Mouse (Mus musculus) kidney, adult 8-10 months (tissue): ENCODE results near the gene Hmgcll1.

Source experiments
- DNase-seq, 2 experiments: peaks; one replicate each; pipeline ENCODE4 v3.0.0; 2022

Gene Hmgcll1

GRCm38 (mm10) chr9:76014631-76015531, at the start of gene Hmgcll1:
Gene Hmgcll1 (plus strand): TSS chr9:76014855.
- no peak for DNase-seq

GRCm38 (mm10) chr9:75980097-75980496, 34.6 kb upstream of the Hmgcll1 start:
- no peak for DNase-seq

GRCm38 (mm10) chr9:75981139-75981538, 33.5 kb upstream of the Hmgcll1 start:
- DNase-seq = no peak

- no peak for DNase-seq
Measured at GRCm38 (mm10) chr9:75989491-75989890, 25.2 kb upstream of the Hmgcll1 start.

GRCm38 (mm10) chr9:75998791-75999350, 15.8 kb upstream of the Hmgcll1 start:
- DNase-seq = no peak

- DNase-seq = no peak
Measured at GRCm38 (mm10) chr9:76000876-76001858, 13.5 kb upstream of the Hmgcll1 start.

- no peak for DNase-seq
Measured at GRCm38 (mm10) chr9:76003066-76003465, 11.6 kb upstream of the Hmgcll1 start.

- no peak for DNase-seq
Measured at GRCm38 (mm10) chr9:76003637-76004036, 11.0 kb upstream of the Hmgcll1 start.

- DNase-seq = no peak
Measured at GRCm38 (mm10) chr9:76007342-76007970, 7.2 kb upstream of the Hmgcll1 start.

- DNase-seq = no peak
Measured at GRCm38 (mm10) chr9:76013789-76014188, 866 bp upstream of the Hmgcll1 start.

GRCm38 (mm10) chr9:76015971-76016370, 1.3 kb downstream of the Hmgcll1 start:
- no peak for DNase-seq

GRCm38 (mm10) chr9:76016506-76016905, 1.9 kb downstream of the Hmgcll1 start:
- no peak for DNase-seq

- DNase-seq = no peak
Measured at GRCm38 (mm10) chr9:76023551-76023973, 8.9 kb downstream of the Hmgcll1 start.

GRCm38 (mm10) chr9:76024277-76025246, 9.9 kb downstream of the Hmgcll1 start:
- no peak for DNase-seq

- DNase-seq = no peak
Measured at GRCm38 (mm10) chr9:76029471-76030199, 15.0 kb downstream of the Hmgcll1 start.

- DNase-seq = no peak
Measured at GRCm38 (mm10) chr9:76035058-76035457, 20.4 kb downstream of the Hmgcll1 start.

- no peak for DNase-seq
Measured at GRCm38 (mm10) chr9:76038327-76039103, 23.9 kb downstream of the Hmgcll1 start.

GRCm38 (mm10) chr9:76039711-76040110, 25.1 kb downstream of the Hmgcll1 start:
- no peak for DNase-seq

- DNase-seq = peak in 1 of 2 experiments; percentile 26
Measured at GRCm38 (mm10) chr9:76043341-76043740, 28.7 kb downstream of the Hmgcll1 start.

- no peak for DNase-seq
Measured at GRCm38 (mm10) chr9:76060935-76061334, 46.3 kb downstream of the Hmgcll1 start.
